Mouse (Mus musculus): ENCODE data around the gene BC005537. TPM values are rescaled to one million over a fixed set of nuclear protein-coding genes. Genes with fewer than 3 reads are reported as not detected.

Gene BC005537
- polyA plus RNA-seq, 1 experiment = 27.3 TPM

DNA sequence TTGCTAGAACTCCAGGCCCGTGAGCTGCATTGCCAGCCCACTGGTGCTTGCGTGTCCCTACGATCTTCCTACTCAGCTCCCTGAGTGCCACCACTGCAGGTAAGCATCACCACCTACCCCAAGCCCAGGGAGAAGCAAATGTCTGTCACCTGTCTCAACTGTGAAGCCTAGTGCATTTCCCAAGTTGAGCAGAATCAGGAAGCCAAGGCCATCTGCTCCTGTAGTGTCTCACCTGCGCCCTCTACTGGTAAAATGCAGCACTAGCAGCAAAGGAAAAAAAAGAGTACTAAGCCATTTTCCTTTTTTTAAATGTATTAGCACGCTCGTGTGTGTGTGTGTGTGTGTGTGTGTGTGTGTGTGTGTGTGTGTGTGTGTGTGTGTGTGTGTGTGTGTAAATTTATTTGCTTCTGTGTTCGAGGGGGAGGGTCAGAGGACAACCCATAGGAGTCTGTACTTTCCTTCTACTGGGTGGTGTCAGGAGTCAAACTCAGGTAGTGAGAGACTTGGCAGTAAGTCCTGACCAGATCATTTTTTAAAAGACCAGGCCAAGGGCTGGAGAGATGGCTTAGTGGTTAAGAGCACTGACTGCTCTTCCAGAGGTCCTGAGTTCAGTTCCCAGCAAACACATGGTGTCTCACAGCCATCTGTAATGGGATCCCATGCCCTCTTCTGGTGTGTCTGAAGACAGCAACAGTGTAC, 25.2 kb upstream of the BC005537 start:
- H3K79me2 ChIP-seq (ENCODE audit: control insufficient read depth, insufficient read depth) = no peaks in the 10 kb centered on the region
- H3K4me3 ChIP-seq = no peak overlapping the region
- no peak overlapping the region for H3ac ChIP-seq (ENCODE audit: control insufficient read depth, insufficient read length)
- TF ChIP-seq MYOG (IDR thresholded peaks at IDR 0.05; ENCODE audit: control insufficient read depth in 1 of 3, insufficient read depth in 1 of 3, insufficient read length in 2 of 3, low read depth in 2 of 3) (no peak), POLR2A (IDR thresholded peaks at IDR 0.05; ENCODE audit: insufficient read length, low read depth) (no peak), MYOD1 (IDR thresholded peaks at IDR 0.05; ENCODE audit: control insufficient read depth in 1 of 3, insufficient read length in 2 of 3, low read depth in 2 of 3) (no peak), SRF (IDR thresholded peaks at IDR 0.05; ENCODE audit: control insufficient read depth, insufficient read length, low read depth) (no peak)
- no peaks in the 10 kb centered on the region for H3K36me3 ChIP-seq (ENCODE audit: control insufficient read depth, insufficient read depth)
- H3K27me3 ChIP-seq (ENCODE audit: control insufficient read depth, insufficient read depth, insufficient read length) = no peaks in the 10 kb centered on the region
- H3K4me2 ChIP-seq (ENCODE audit: low read depth) = no peak overlapping the region

DNA sequence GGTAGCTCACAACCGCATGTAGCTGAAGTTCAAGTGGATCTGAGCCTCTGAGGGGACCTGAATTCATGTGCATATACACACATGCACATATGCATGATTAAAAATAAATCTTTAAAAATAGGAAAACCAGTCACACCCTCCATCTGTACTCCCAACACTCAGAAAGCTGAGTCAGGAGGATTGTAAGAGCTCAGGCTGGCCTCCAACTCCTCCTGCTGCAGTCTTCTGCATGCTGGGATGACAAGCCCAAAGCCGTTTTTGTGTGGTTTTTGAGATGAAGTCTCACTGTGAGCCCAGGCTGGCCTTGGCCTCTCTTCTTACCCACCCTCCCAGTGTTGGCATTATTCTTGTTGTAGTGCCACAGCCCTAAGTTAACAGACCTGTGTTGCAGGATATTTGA, 23.4 kb upstream of the BC005537 start:
- no peaks in the 10 kb centered on the region for H3K27me3 ChIP-seq (ENCODE audit: control insufficient read depth, insufficient read depth, insufficient read length)
- no peak overlapping the region for H3K4me2 ChIP-seq (ENCODE audit: low read depth)
- H3K4me3 ChIP-seq = no peak overlapping the region
- H3K36me3 ChIP-seq (ENCODE audit: control insufficient read depth, insufficient read depth) = no peaks in the 10 kb centered on the region
- H3K79me2 ChIP-seq (ENCODE audit: control insufficient read depth, insufficient read depth) = no peaks in the 10 kb centered on the region
- no peak for TF ChIP-seq SRF (IDR thresholded peaks at IDR 0.05; ENCODE audit: control insufficient read depth, insufficient read length, low read depth)
- no peak overlapping the region for H3ac ChIP-seq (ENCODE audit: control insufficient read depth, insufficient read length)

GRCm38 (mm10) chr13:24778706-24779380, 22.6 kb upstream of the BC005537 start:
- TF ChIP-seq TCF12 (IDR thresholded peaks at IDR 0.05; ENCODE audit: insufficient read depth, poor library complexity, severe bottlenecking) (no peak), CEBPB (IDR thresholded peaks at IDR 0.05; ENCODE audit: insufficient read depth, poor library complexity, severe bottlenecking) (peak; percentile 71; the same call in 1 of the 2 replicates), SRF (IDR thresholded peaks at IDR 0.05; ENCODE audit: control insufficient read depth, insufficient read length, low read depth) (no peak), POLR2A (IDR thresholded peaks at IDR 0.05; ENCODE audit: insufficient read length, low read depth) (no peak), USF1 (IDR thresholded peaks at IDR 0.05; ENCODE audit: low read depth) (no peak), MYOG (IDR thresholded peaks at IDR 0.05; ENCODE audit: control insufficient read depth in 1 of 3, insufficient read depth in 1 of 3, insufficient read length in 2 of 3, low read depth in 2 of 3) (peak in 2 of 3 experiments; percentile 22 to 31), MYOD1 (IDR thresholded peaks at IDR 0.05; ENCODE audit: control insufficient read depth in 1 of 3, insufficient read length in 2 of 3, low read depth in 2 of 3) (peak in 1 of 3 experiments; percentile 32)
- Histone ChIP-seq H3K79me2 (ENCODE audit: control insufficient read depth, insufficient read depth) (no peaks in the 10 kb centered on the region), H3K36me3 (ENCODE audit: control insufficient read depth, insufficient read depth) (no peaks in the 10 kb centered on the region), H3K27me3 (ENCODE audit: control insufficient read depth, insufficient read depth, insufficient read length) (no peaks in the 10 kb centered on the region), H3ac (ENCODE audit: control insufficient read depth, insufficient read length) (no peak overlapping the region), H3K4me2 (ENCODE audit: low read depth) (no peak overlapping the region), H3K4me3 (no peak overlapping the region)

DNA sequence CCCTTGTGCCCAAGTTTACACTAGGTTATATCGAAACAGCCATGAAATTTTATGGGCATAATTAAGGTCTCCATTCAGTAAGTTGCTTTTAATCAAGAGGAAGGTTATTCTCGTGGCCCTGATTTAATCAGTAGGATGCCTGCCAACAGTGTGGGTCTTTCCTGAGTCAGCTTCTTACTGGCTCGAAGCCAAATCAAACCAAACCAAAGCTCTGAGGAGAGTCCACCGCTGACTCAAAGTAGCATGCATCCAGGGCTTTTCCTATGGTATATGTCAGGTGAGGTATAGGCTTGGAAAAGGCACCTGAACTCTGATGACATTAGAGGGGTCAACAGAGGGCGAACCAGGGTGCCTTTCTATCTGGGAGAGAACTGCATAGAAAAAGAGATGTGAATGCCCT, 19.5 kb upstream of the BC005537 start:
- no peak for TF ChIP-seq MAX (IDR thresholded peaks at IDR 0.05; ENCODE audit: low read depth)
- TF ChIP-seq E2F4 (IDR thresholded peaks at IDR 0.05; ENCODE audit: insufficient read depth) = no peak
- TF ChIP-seq POLR2A (IDR thresholded peaks at IDR 0.05; ENCODE audit: insufficient read length, low read depth) = no peak
- TF ChIP-seq MYOD1 (IDR thresholded peaks at IDR 0.05; ENCODE audit: control insufficient read depth in 1 of 3, insufficient read length in 2 of 3, low read depth in 2 of 3) = no peak
- TF ChIP-seq POLR2AphosphoS2 (IDR thresholded peaks at IDR 0.05; ENCODE audit: insufficient read length, low read depth) = no peak
- no peak for TF ChIP-seq USF1 (IDR thresholded peaks at IDR 0.05; ENCODE audit: low read depth)
- no peak for TF ChIP-seq MYOG (IDR thresholded peaks at IDR 0.05; ENCODE audit: control insufficient read depth in 1 of 3, insufficient read depth in 1 of 3, insufficient read length in 2 of 3, low read depth in 2 of 3)
- TF ChIP-seq TCF3 (IDR thresholded peaks at IDR 0.05; ENCODE audit: insufficient read length, low read depth) = no peak
- TF ChIP-seq REST (IDR thresholded peaks at IDR 0.05; ENCODE audit: insufficient read depth, insufficient read length) = no peak
- TF ChIP-seq TCF12 (IDR thresholded peaks at IDR 0.05; ENCODE audit: insufficient read depth, poor library complexity, severe bottlenecking) = no peak
- no peak for TF ChIP-seq SRF (IDR thresholded peaks at IDR 0.05; ENCODE audit: control insufficient read depth, insufficient read length, low read depth)
- no peak for TF ChIP-seq CEBPB (IDR thresholded peaks at IDR 0.05; ENCODE audit: insufficient read depth, poor library complexity, severe bottlenecking)
- Histone ChIP-seq H3ac (ENCODE audit: control insufficient read depth, insufficient read length) (no peak overlapping the region), H3K4me3 (no peak overlapping the region), H3K27me3 (ENCODE audit: control insufficient read depth, insufficient read depth, insufficient read length) (no peaks in the 10 kb centered on the region), H3K4me2 (ENCODE audit: low read depth) (no peak overlapping the region), H3K36me3 (ENCODE audit: control insufficient read depth, insufficient read depth) (no peaks in the 10 kb centered on the region), H3K79me2 (ENCODE audit: control insufficient read depth, insufficient read depth) (no peaks in the 10 kb centered on the region)

DNA sequence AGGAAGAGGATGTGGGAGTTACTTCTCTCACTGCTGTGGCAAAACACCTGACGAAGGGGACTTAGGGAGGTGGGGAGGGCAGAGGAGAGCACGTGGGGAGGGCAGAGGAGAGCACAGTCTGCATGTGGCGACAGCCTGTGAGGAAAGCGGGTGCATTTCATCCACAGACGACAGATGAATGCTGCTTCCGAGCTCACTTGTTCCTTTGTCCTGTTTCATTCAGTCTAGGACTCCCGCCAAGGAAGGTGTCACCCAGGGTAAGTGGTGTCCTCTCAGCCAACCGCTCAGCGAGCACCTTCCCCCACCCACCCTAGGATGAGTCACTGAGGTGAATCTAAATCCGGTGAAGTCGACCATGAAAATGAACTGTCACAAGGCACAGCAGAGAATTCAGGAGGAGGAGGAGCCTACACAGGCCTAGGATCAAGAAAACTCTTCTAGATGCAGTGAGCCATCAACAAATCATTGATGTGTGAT, 15.4 kb upstream of the BC005537 start:
- H3K4me2 ChIP-seq (ENCODE audit: low read depth) = no peak overlapping the region
- H3K4me3 ChIP-seq = no peak overlapping the region
- no peaks in the 10 kb centered on the region for H3K79me2 ChIP-seq (ENCODE audit: control insufficient read depth, insufficient read depth)
- TF ChIP-seq SRF (IDR thresholded peaks at IDR 0.05; ENCODE audit: control insufficient read depth, insufficient read length, low read depth) = no peak
- TF ChIP-seq USF1 (IDR thresholded peaks at IDR 0.05; ENCODE audit: low read depth) = no peak
- TF ChIP-seq REST (IDR thresholded peaks at IDR 0.05; ENCODE audit: insufficient read depth, insufficient read length) = no peak
- TF ChIP-seq MYOD1 (IDR thresholded peaks at IDR 0.05; ENCODE audit: control insufficient read depth in 1 of 3, insufficient read length in 2 of 3, low read depth in 2 of 3) = no peak
- no peak for TF ChIP-seq CEBPB (IDR thresholded peaks at IDR 0.05; ENCODE audit: insufficient read depth, poor library complexity, severe bottlenecking)
- no peak for TF ChIP-seq POLR2A (IDR thresholded peaks at IDR 0.05; ENCODE audit: insufficient read length, low read depth)
- no peak for TF ChIP-seq MAX (IDR thresholded peaks at IDR 0.05; ENCODE audit: low read depth)
- TF ChIP-seq MYOG (IDR thresholded peaks at IDR 0.05; ENCODE audit: control insufficient read depth in 1 of 3, insufficient read depth in 1 of 3, insufficient read length in 2 of 3, low read depth in 2 of 3) = no peak
- H3K27me3 ChIP-seq (ENCODE audit: control insufficient read depth, insufficient read depth, insufficient read length) = no peaks in the 10 kb centered on the region
- H3ac ChIP-seq (ENCODE audit: control insufficient read depth, insufficient read length) = no peak overlapping the region
- no peaks in the 10 kb centered on the region for H3K36me3 ChIP-seq (ENCODE audit: control insufficient read depth, insufficient read depth)

Measured in myocyte (in vitro differentiated cells).